Mouse (Mus musculus) mouse trophoblast stem cell (cell line): ENCODE measurements at regions not wholly inside any gene's neighbourhood (a gene's known extent, or its start where the extent isn't known, plus 50 kb on each side); places are given as distances from the start of the nearest gene placed in this dataset.
"Not testable (repeated sequence)": the region's sequence is repeated elsewhere in the genome, so short reads cannot be mapped to it uniquely, and the experiment has no call there.

Experiments
- in situ Hi-C, 2 experiments: fragments of 300-500 bp; cut with MseI, MboI; formaldehyde crosslinking; loops; 2 replicates in 1 of 2; 3 replicates in 1 of 2; pipeline ENCODE4 v1.15.1; 2025

DNA sequence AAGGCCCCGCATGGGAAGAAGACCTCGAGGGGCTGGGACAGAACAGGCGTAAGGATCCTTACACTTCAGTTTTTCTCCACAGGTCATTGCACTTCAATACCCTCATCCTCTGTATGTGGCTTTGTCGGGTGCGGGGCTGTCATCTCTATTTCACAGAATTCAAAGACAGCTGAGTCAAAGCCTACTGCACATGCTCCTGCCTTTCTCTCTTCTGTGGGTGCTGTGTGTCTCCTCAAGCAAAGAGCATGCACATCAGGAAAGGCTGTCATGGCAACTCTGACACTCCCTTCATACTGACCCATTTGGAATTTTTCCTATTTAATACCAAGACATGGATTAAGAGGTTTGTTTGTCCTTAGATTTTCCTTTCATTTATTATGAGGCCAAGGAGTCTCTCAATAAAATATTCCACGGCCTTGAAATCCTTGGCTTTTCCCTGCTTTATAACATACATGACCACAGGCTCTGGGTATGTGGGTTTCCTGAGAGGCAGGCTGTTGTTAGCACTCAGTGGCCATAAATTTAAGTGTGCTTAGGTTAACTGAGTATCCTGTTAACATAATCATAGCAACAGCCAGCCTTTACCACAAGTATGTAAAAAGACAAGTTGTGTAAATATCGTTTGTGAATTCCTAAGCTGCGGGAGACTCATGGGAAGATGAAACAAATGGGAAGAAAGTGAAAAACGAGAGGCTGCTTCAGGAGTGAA, 574.5 kb downstream of the Dcdc2c start:
- in situ Hi-C loops: no loop called here

DNA sequence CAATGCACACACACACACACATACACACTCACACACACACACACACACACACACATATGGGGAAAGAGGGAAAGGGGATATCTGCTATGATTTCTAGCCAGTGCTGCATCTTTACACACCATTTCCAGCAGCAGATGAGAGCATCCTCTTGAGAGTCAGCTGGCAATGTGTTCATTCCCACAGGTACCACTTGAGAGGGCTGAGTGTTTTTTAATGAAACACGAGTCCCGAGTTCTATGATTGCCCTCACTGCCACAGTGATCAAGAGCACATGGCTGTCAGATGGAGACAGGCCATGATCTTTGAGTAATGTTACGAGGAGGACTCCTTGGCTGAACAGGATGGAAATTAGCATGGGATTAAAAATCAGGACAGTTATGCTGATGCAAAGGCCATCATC, 589.3 kb downstream of the Dcdc2c start:
- in situ Hi-C loops: no loop called here

DNA sequence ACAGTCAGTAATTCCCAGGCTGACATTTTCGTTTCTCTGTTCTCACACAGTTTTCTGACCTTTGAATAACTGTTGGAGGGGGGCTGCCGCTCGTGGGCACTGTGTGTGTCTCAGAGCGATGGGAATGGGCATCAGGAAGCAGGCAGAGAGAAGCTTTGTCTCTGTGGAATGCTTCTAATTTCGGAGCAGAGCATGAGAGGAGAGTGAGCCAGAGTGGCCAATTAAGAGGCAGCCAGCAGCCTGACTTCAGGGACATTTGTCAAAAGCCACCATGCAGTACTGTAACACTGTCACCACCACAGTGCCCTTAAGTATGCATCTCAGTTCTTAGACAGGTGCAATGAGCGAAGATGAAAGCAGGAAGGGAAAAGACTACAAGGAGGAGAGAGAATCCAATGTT, 592.1 kb downstream of the Dcdc2c start:
- in situ Hi-C loops: no loop called here

DNA sequence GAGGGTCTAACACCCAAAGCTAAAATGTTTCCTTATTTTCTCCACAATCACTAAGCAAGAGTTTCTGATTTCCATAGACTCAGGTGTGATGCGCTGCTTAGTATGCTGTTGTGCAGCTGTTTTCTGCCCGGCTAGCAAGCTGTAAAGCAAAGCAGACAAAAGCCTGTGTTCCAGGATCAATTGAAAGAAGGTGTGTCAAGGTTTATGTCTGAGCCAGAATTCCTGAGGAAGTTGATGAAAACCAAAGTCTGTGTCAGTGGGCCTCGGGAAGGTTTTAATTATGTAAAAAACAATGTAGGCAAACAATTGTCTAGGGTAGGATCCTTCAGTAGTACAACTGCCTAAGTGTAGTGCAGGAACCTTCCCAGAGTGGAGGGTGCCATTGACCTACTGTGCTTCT, 604.6 kb downstream of the Dcdc2c start:
- in situ Hi-C loops: no loop called here

DNA sequence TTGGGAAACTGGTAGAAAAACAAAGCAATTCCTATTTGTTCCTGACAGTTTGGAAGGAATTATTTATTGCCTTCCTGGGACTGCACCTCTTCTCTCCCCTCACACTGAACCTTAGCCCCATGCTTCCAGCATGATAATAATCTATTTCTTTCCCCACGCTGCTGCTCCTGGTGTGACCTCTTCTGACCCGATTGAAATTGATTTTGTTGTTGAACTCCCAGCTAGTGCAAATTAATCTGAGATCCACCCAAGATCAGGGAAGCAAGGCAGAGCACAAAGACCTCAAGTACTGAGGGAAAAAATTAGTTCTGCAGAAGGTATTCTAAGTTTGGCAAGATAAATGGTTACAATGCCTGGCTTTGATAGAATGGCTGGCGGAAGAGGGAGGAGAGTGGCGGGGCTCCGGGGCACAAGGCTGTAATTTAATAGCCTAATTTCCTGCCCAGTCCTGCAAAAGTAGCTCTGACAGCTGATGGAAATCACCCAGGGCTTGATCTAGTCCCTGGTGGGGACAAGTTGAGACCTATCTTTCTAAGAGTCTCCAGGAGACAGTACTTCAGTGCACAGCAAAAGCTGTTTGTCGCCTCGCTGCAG, 604.6 kb upstream of the Sox11 start:
- in situ Hi-C loops: no loop called here

DNA sequence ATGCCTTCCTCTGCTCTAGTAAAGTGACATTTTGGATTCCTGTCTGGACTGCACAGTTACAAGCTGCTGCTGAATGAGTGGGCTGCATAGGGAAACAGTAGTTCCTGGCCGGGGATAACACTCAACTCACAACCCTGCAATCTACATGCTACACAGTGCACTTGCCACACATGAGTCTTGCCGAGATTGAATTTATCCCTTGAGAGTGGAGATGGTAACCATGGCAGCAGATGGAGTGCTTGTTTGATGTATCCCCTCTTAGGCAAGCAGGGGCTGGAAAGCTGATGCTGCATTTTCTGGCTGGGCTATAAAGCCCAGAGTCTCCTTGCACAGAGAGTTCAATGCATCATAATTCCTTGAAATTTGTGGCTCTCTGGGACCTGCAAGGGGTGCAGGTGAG, 603.0 kb upstream of the Sox11 start:
- in situ Hi-C loops: no loop called here

DNA sequence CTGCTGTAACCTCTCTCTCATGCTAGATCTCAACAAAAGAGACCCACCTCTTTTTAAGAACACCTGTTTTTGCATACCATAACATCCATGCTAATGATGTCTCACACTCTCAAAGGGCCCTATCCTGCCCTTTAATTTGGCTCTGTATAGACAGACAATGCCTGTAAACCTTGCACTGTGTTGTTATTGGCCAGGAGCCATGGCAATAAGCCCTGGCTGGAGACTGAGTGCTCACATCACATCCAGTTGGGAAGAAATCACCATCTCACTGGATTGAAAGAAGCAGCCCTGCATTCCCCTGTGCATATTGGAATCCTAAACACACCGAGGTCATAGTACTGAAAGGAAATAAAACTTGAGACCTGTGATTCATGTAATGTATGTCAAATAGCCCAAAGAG, 598.7 kb upstream of the Sox11 start:
- in situ Hi-C loops: no loop called here

DNA sequence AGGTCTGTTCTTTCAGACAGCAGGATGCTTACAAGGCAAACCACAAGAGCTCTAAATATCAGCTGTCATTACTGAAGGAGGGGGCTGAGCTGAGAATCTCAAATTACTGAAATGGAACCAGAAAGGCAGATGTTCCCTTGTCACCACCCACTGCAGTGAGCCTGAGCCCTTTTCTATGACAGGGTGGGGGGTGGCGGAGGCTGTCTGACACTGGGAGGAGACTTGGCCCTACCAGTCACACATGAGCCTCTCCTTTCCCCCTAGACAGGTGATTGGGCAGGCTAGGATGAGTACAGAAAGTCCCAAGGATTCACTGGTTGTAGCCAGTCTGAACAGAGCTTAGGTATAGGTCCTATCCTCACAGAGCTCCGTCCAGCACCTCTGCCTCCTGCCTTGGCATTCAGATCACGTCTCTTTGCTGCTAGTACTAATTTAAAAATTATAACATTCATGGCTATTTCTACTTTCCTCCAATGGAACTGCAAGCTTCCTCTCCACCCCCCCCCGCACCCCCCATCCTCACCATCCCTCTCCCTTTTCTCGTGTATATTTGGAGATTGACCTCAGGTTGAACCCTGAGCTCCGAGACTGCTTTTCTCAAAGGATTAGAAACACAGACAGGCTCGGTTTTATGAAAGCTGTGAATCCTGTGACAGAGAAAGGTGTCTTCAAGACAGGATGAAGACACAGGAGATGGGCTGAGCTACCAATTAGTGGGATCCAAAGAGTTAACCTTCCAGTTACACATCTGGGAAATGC, 590.2 kb upstream of the Sox11 start:
- in situ Hi-C loops: no loop called here

DNA sequence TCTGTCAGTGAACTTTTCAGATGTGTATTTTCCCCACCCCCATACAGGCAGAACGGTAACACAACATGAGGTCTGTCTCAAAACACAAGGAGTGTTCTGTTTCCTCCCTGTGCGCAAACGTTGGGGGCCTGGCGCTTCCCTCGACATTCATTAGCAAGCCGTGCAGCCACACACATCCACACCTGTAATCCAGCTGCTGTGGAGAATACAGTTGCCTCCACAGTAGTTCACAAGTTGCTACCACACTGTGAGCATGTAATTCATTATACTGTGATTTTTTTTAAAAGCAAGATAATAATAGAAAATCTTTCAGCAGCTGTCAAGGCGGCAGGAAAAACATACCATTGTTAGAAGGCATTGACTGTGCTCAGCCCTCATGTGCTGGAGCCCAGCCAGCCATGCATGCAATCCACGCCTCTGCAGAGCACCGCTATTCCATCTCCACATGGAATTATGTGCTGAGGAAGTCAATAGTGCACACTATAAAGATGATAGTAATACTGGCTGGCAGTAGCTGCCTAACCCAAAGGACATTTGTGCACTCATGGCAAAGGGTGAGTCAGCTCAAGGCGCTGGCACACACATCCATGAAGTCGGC, 586.1 kb upstream of the Sox11 start:
- in situ Hi-C loops: no loop called here

DNA sequence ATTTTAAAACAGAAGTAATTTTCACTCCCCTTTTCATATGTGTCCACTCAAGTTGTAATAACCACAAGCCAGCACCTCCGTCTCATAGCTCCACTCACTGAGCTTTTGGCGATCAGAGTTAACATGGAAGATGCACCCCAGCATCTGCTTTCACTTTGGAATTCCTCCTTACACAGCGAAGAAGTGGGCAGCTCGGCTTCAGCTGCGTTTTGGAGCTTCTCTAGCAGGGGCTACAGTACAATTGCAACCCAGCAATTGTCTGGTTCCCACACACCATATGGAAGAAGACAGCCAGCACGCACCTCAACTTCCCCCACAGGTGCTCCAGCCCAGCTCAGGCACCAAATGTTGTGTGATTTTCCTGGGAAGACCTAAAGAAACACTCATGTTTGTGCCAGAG, 584.4 kb upstream of the Sox11 start:
- in situ Hi-C loops: no loop called here

DNA sequence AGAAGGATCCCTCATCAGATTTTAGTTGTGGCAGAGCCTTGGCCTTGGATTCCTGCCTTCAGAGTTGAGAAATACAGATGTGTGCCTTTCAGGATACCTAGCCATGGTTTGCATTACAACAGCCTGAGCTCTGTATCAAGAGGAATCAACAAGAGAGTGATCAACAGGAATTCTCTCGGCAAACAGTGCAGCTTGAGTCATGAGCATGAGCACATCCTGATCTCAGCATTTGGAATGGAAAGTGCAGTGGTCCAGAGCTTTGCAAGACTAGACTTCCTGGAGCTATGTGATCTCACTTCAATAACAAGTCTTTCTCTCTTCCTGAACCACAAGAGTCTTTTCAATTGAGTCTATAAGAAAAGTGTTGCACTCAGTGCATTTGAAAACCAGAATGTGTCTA, 578.2 kb upstream of the Sox11 start:
- in situ Hi-C loops: no loop called here

DNA sequence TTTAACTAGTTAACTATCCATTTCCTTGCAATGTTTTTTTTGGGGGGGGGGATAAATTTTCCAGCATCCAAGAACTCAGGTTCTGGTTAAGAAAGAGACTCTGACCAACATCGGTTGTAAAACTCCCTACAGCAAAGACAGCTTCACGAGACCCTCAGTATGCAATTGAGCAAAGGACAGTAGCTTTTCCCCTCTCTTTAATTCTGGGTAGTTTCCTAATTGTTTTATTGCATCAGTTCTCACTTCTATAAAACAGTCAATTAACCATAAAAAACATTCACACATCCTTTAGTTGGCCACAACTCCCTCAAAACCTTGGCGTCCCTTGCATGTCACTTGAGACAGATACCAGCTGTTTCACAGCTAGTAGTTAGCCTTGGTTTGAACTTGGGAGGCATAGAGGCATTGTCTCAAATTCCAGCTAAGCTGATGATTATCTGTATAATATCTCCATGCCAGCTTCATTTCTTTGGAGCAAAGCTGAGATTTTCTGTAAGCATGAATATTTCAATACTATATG, 574.1 kb upstream of the Sox11 start:
- in situ Hi-C loops: no loop called here

DNA sequence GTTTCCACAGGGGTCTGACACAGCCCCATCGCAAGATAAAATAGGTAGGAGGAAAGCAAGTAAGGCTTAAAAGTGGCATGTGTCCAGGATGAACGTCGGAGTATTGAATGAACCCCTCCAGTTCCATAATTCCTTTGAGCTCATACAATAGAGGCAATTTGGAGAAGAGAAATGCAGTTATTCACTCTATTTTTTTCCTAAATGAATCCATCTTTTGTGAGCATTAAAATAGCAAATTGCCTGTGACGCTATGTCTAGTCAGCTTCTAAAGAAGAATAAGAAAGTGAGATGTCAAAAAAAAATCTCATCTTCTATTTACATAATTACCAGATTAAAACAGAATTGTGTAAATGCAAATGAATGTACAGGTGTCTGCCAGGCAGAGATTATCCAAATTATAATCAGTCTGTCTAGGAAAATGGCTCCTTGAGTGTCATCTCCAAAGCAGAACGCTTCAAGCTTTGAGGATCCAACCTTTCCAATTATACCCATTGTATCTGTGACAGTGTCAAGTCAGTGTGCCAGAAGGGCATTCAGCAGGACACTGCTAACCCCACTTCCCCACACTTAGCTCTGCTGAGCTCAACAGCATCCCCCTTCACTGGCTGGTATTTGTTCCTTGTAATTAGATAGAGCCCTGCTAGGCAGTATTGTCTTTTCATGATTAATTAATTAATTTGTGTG, 567.2 kb upstream of the Sox11 start:
- in situ Hi-C loops: no loop called here

DNA sequence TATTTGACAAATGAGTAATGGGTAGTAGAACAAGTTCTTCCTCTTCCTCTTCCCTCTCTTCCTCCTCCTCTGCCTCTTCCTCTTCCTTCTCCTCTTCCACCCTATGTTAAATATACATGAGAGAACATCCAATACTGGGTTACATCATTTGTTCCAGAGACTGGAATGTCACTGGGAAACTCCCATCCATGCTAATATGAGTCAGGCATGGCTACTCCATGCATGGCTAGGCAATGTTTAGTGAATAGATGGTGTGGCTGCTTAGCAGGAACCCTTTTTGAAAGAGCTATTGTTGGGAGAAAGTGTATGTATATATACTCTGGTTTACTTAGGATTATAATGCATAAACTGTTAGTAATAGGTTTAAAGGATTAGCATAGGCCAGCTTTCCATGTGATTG, 554.3 kb upstream of the Sox11 start:
- in situ Hi-C loops: not testable (repeated sequence)

DNA sequence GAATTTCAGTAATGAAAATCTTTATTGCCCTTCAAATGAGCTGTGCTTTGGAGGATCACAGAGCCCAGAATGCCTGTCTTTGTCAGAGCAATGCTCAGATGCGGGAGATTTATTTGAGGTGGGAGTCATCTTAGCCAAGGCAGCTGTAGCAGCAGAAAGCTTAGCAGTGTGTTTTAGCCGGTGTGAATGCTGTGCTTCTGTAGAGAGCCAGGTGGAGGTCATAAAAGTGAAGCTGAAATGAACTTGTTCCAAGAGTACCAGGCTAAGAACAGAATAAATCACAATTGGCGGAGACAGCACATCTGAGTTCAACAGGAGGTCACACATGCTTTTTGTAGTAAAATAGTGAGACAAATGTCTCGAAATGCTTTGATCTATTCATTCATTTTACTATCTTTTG, 539.3 kb upstream of the Sox11 start:
- in situ Hi-C loops: no loop called here

DNA sequence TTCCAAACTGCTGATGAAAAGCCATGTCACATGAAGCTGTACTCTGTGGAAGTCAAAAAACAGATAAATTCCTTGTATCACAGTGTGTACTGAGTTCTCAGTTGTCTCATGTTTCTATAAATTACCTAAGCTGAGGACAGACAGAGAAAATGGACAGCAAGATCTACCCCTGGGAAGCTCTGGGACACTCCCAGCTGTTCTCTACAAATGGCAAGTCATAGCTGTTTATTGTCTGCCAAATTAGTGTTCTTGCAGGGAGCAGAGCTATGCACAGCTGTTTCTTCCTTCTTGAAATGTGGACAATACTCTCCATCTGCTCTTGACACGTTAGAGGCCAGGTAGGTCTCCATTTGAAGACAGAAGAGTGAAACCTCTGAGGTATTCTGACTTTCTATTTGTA, 524.0 kb upstream of the Sox11 start:
- in situ Hi-C loops: no loop called here

DNA sequence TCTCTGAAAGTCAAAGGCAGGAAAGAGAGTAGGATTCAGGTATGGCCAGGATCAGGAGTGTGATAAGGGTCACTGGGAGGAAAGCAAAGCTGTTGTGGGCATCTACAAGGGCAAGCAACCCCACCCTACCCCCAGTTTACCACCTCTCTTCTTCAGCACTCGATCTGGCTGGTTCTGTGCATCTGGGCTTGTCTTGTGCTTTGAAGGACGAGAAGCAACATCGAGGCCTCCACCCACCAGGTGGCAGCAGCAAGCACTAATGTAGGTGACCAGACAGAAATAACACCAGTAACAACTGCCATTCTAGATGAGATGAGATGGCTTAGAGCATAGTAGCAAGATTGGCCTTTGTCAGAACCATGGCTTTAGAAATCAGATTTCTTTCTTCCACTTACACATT, 507.2 kb upstream of the Sox11 start:
- in situ Hi-C loops: no loop called here

DNA sequence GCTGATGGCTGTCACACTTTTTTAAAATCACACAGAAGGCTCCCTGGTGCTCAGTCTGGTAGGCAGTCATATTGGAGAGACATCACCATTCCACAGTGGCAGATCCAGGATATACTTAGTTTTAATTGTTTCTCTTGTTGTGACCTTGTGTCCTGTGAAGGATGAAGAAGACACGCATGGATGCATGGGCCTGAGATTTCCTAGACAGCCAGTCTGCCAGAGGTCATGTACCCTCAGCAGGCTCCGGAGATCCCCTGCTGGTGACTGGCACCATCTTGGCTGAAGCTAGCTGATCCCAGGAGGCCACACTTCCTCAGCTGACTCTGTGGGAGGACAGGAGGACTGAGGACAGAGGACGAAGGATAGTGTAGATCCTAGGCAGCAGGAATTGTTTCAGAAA, 506.7 kb upstream of the Sox11 start:
- in situ Hi-C loops: no loop called here

DNA sequence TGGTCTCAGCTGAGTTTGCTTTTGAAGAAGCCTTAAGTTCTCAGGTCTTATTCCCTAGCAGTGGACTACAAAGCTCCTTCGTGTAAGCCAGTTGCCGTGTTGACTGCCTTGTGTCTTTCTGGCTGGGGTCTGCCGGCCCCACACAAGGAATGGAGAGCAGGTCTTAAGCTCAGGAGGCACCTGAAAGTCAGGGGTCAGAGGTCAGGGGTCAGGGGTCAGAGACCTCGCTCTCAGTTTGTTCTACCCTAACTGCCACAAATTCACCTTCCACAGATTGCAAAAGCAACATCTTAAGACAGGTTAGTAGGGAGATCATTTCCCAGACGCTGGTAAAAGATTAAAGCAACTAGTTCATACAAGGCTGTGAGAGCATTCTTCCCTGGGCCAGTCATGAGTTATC, 505.8 kb upstream of the Sox11 start:
- in situ Hi-C loops: no loop called here

DNA sequence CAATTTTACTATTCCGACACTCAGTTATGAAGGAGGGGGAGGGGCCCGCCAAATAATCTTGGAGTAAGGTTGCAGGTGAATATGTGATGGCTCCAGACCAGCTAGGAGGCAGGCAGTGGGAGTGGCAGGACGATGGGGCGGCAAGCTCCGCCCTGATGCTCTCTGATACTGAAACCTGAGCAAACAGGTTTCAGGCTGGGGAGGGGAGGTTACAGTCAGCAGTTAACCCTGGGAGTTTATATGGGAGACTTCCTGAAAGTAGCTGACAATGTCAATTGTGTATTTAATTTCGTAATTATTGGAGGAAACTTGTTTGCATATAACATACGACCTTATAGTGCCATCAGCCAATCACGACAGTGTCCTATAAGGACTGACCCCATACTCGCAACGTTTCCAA, 505.0 kb upstream of the Sox11 start:
- in situ Hi-C loops: no loop called here

DNA sequence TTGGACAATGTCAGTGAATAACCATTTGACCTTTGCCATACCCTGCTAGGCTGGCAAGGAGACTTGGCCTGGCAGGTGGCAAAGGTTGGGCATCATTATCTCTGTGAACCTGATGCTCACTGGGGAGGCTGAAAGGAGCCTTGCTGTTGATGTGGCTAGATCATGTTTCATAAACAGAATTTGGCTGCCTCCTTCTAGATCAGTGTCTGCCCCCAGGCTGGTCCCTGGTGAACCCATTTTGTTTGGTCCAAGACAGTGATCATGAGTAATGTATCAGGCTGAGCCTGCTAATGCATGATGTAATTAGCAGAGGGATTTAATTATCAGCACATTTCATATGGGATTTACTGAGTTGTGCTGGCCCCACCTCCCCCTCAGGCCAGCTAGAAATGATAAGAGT, 502.6 kb upstream of the Sox11 start:
- in situ Hi-C loops: no loop called here

DNA sequence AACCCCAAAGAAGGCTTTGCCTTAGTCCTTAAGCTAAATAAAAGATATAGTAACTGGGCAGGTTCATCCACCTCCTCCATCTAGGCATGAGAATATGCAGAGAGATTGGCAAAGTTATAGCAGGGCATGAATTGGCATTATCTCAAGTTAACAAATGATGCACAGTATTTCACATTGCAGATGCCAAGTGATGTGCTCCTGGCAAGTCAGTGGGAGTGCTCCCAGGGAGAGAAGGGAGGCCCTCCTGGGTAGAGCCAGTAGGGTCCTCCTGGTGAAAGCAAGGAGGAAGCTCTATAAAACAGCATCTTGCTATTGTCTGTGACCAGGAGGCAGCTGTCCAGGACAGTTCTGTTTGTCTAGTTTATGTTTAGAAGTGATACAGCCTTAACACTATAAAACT, 496.6 kb upstream of the Sox11 start:
- in situ Hi-C loops: no loop called here
